In genomic region chr6:119822216-119822615, GRCm38 (mm10) we compare ENCODE assay signal across 14 mouse cellular contexts.
"Had no signal": no experiment of that assay in that cellular context is flagged by ENCODE, and none has a peak within 500 bp of the region (broad histone marks: within the 10 kb centered on the region; RNA-seq: fewer than 3 reads in every experiment).

No protein-coding gene starts in this region.

- H3K27ac ChIP-seq: left cerebral cortex, adult 2 months; limb, embryonic 10.5 days; liver, embryonic 15.5 days; macrophage; midbrain, embryonic 12.5 days; stomach, embryonic 15.5 days had no signal

- H3K4me1 ChIP-seq: limb, embryonic 10.5 days; midbrain, embryonic 12.5 days; stomach, embryonic 15.5 days had no signal

- H3K36me3 ChIP-seq: liver, embryonic 15.5 days had no signal

- H3K9me3 ChIP-seq: limb, embryonic 10.5 days; liver, embryonic 15.5 days; megakaryocyte, embryonic 14.5 days; midbrain, embryonic 12.5 days; stomach, embryonic 15.5 days had no signal

- H3K27me3 ChIP-seq: liver, embryonic 15.5 days; megakaryocyte, embryonic 14.5 days; midbrain, embryonic 12.5 days; stomach, embryonic 15.5 days had no signal

- DNase-seq: kidney, postnatal 10 days; kidney, postnatal 4 days; lung, embryonic 14.5 days; lung, postnatal 10 days; right cerebral cortex, postnatal 14 days; thymus, postnatal 4 days had no signal

- H3K4me3 ChIP-seq: left cerebral cortex, adult 2 months; limb, embryonic 10.5 days; liver, embryonic 15.5 days; megakaryocyte, embryonic 14.5 days; midbrain, embryonic 12.5 days; stomach, embryonic 15.5 days had no signal

- H3K4me2 ChIP-seq: liver, embryonic 11.5 days; liver, embryonic 15.5 days; lung, embryonic 14.5 days; midbrain, embryonic 12.5 days; stomach, embryonic 15.5 days had no signal

- H3K9ac ChIP-seq: liver, embryonic 15.5 days; lung, embryonic 14.5 days; midbrain, embryonic 12.5 days; stomach, embryonic 15.5 days had no signal
